Mouse (Mus musculus) brain, embryonic 14.5 days (tissue): ENCODE measurements around the gene Tnfaip2.
A peak's percentile ranks its signal among the peaks of the same experiment; 100 is the strongest.

ENCODE experiments used
- CTCF ChIP-seq: fragments of 200-500 bp; IDR thresholded peaks from 2 replicates; pipeline ENCODE4 v1.5.1; 2012; ENCODE audit warnings: inconsistent platforms, mild to moderate bottlenecking, moderate library complexity, borderline replicate concordance; ENCODE audit not compliant: insufficient read depth, insufficient read length; ENCODE audit errors: extremely low read depth
- POLR2A ChIP-seq: fragments of 200-500 bp; IDR thresholded peaks from 2 replicates; pipeline ENCODE4 v1.6.1; 2012; ENCODE audit warnings: mild to moderate bottlenecking, inconsistent platforms, borderline replicate concordance; ENCODE audit not compliant: poor library complexity, insufficient read depth, insufficient read length, severe bottlenecking; ENCODE audit errors: extremely low read depth

- TF ChIP-seq CTCF (peak; percentile 17; the same call in 1 of the 2 replicates), POLR2A (no peak)
These were observed 14.7 kb upstream of the Tnfaip2 start for GRCm38 (mm10) chr12:111427438-111428113.
